Mouse (Mus musculus) adrenal gland, postnatal 25 days (tissue): Measurements from ENCODE around the gene Sap30. TPM values are rescaled to one million over a fixed set of nuclear protein-coding genes. Genes with fewer than 3 reads are reported as not detected.
"Not testable (repeated sequence)": the region's sequence is repeated elsewhere in the genome, so short reads cannot be mapped to it uniquely, and the experiment has no call there.

Source experiments
- DNase-seq: peaks from one replicate; pipeline ENCODE4 v3.0.0; 2021; ENCODE audit warnings: mixed read lengths
- total RNA-seq: library from RNA; stranded (reverse); gene quantifications from 2 replicates; pipeline ENCODE4 v1.2.3, GENCODE M21; 2021

Gene Sap30
- total RNA-seq, 1 experiment from 2014 or later, result 12.4 TPM

DNA sequence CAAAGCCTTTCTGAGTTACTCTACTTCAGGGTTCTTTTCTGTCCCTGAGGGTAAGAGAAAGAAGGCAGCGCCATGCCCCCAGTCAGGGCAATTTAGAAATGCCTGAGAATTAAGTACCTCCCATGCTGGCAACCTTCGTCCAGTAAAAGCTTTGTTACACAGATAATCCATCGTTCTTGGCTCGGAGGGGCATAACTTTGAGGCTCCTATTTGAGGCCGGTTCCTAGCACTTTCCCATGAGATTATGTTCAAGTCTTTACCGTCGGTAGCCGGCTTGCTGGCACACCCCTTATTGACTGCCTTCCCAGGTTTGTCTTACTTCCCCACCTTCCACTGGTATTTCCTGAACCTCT, 10.8 kb upstream of the Sap30 start:
- DNase-seq, result no peak

DNA sequence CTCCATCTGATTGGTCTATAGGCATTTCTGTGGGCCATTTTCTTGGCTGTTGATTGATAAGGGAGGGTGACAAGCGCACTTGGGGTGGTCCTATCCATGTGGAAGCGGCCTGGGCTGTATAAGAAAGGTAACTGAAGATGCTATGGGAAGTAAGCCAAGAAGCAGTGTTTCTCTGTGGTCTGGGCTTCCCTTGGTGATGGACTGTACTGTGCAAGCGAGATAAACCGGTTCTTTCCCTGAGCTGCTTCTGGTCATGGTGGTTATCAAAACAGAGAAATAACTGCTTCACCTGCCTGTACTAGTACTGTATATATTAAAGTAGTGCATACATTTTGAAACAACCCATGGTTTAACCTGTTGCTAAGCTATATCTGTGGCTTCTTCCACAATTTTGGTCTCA, 4.2 kb upstream of the Sap30 start:
- no peak for DNase-seq

DNA sequence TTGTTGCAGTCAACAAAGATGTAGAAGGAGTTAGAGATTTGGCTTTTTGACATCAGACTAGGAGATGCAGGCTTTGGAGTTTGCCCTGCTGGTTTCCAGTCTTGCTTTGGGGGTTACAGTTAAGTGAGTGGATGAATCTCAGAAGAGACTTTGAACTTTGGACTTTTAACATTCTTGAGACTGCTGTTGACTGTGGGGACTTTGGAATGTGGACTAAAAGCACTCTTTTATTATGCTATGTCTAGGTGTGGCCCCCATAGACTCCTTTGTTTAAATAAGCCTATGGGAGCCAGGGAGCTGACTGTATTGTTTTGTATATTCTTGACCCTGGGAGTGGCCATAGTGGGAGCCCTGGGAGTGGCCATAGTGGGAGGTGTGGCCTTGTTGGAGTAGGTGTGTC, 2.2 kb upstream of the Sap30 start:
- no peak for DNase-seq

DNA sequence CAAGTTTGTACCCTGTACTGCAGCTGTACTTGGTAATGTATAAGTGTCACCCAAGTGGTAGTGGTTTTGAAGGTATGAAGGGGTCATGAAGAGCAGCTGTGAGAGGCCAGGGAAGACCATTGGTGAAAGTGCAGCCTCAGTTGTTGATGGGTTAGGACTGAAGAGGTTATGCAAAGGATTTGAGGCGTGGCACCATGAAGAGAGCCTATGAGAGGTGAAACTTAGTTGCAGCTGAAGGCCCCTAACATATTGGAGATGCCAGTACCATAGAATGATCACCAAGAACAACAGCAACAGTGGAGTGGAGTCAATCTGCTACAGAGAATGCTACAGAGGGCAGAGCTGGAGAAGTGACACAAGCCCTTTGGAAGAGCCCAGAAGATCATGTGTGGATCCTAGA, 1.7 kb upstream of the Sap30 start:
- DNase-seq, result no peak

DNA sequence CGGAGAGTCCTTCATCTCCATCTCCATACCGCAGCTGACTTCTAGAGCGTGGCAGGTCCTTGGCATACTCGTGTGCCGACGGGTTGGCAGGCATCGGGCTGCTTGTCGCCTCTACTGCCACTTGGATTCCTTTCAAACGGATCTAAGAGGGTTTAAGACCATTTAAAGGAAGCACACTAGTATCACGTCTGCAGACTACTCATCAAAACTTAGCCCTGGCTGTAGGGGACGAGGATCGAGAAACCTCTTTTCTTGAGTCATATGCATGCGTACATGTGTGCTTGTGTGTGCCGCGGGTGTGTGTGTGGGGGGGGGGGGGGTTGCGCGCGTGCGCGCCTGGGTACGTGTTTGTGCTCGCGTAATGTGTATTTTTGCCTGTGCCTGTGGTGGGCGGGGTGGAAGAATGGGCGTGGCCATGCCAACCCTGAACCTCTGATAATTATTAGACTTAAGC, 679 bp upstream of the Sap30 start:
- peak; percentile 65 for DNase-seq

DNA sequence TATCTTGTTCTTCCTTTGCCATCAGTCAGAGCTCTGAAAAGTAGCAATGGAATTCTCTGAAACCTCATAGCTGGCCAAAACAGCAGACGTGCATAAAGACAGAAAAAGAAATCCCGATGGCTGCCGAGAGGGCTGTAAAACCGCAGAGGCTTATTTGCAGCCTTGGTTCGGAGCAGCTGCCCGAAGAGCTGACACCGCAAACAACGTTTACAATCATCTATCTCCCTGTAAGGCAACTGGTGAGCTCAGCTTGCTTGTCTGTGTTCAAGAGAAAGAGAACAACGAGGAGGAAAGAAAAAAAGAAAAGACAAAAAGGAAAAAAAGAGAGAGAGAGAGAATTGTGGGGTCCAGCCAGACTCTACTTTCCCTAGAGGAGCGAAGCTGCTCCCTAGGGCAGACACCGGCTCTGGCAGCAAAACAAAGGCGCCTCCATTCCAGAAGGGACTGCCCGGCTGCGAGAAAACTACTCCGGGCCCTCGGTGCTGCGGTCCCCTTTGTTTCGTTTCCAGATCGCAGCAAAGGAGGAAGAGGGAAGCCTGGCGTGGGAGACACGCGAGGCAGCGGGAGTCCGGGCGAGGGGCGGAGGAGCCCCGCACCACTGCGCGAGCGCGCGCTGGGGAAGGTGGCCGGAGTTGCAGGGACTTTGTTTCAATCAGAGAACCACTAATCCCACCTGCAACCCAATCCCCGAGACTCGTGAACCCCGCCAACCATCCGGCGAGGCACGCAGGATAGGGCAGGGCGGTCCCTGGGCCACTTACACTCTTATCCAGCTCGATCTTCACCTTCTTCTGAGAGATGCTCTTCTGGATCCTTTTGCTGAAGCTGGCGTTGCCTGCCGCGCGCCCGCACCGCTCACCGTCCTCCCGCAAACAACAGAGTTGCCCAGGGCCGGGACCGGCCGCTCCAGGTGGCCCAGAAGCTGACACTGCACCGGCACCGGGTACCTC, 894 bp downstream of the Sap30 start:
- peak; percentile 46 for DNase-seq

DNA sequence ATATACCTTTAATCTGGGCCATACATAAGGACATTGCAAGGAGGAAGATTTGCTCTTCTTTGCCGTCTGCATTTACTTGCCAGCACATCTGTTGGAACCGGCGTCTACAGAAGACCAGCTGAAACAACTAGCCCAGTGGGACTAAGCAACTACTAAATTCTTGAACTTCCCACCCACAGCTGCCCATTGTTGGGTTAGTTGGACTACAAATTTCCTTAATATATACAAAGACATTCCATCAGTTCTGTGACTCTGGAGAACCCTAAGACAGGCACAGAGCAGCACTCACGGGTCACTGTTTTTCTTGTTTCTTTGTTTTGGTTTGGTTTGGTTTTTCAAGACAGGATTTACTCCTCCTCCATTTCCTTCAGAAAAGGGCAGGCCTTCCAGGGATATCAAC, 7.1 kb downstream of the Sap30 start:
- no peak for DNase-seq

DNA sequence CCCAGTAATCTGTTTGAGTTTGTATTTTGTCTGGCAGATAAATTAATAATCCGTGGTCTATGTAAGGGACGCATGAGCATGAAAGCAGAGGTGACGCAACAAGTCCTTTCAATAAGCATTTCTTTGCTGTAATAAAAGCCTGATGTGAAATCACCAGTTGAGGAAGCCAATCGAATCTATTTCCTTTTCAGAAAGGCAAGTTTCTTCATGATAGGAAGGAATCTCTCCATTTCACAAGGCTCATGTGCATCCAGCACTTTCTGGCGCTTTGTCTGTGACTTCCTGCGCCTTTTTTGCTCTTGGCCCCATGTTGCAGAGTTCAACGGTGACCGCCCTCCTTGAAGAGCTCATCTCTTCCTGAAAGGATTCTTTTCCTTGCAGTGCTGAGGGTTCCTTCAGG, 8.0 kb downstream of the Sap30 start:
- DNase-seq, result no peak

DNA sequence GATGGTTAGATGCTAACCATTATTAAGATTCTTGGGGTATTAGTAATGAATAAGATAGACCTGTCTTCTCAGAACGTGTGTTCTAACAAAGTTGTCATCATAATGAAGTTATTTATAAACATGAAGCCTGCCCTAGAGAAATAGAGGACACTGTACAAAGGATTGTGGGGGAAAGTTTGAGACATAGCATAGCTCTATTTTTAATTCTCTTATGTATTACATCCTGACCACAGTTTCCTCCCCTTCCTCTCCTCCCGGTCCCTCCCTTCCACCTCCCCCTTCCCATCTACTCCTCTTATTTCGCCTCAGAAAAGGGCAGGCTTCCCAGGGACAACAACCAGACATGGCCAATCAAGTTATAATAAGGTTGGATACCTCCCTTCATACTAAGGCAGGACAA, 9.3 kb downstream of the Sap30 start:
- DNase-seq, result no peak

DNA sequence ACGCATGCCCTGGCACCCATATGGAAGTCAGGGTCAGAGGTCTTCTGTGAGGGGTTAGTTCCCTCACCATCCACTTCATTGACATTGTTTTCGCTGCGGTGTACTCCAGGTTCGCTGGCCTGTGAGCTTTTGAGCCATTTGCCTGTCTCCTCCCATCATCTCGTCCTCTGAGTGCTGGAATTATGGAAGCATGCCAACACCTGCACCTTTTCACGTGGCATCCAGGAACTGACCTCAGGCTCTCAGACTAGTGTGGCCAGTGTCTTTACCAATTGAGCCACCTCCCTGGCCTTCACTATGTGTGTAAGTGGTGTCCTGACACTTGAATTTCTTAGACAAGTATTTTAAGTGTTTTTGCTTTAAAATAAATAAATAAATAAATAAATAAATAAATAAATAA, 13.9 kb downstream of the Sap30 start:
- DNase-seq, result no peak

DNA sequence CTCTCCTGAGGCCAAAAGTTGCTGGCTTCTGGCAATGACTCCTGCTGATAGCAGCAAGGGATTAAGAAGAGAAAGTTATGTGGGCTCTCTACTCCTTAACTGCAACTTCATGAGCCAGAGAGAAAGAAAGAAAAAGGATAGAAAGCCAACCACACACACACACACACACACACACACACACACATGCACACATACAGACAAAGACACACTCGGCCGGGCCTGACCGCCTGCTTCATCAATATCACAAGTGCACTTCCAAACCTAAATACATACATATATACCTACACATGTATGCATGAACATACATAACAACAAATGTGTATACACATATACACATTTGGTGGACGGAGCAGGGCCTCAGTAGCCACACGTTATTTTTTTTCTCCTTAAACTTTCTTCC, 16.8 kb downstream of the Sap30 start:
- DNase-seq, result no peak

DNA sequence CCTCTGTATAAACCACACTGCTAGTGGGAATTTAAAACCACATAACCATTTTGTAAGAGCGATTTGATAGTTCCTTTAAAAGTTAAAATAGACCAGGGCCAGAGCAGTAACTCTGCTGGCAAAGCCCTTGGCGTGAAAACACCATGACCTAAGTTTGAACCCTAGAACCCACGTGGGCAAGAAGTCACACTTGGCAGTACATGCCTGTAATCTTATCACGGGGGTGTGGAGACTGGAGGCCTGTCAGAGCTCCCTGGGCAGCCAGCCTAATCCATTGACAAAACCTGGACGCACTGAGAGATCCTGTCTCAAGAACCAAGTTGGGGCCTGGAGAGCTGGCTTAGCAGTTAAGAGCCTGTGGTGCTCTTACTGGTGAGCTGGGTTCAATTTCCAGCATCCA, 19.0 kb downstream of the Sap30 start:
- DNase-seq, result peak; percentile 62

DNA sequence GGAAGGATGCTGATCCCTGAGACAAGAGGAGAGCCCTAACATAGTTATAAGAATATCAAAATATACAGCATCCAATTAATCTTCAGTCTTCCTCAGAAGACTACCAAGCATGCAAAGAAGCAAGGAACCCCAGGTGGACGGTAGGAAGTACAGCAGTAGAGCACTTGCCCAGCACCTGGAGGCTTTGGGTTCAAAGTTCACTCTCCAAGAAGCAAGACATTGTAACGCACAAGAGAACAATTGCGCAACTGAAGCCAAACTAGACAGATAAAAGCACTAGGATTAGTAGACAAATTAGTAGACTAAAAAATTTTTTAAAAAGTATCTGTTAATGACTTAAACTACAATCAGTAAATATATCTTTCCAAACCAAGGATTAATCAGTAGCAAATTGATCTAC, 23.9 kb downstream of the Sap30 start:
- DNase-seq, result no peak

DNA sequence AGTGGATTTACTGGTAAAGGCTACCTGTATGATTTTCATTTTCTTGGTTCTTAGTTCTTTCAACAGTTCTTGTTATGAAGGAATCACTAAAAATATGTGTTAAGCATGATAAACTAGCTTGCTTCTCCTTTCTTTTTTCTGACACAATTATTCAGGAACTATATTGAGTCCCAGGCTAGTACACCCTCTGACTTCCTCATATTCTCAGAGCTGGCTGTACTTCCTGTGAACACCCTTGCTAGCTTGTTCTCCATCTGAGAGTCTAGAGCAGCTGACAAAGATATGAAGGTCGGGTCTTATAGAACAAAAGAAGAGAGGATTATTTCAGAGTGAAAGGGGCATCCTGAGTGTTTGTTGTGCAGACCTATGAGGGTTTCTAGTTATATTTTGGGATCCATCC, 24.8 kb downstream of the Sap30 start:
- no peak for DNase-seq

DNA sequence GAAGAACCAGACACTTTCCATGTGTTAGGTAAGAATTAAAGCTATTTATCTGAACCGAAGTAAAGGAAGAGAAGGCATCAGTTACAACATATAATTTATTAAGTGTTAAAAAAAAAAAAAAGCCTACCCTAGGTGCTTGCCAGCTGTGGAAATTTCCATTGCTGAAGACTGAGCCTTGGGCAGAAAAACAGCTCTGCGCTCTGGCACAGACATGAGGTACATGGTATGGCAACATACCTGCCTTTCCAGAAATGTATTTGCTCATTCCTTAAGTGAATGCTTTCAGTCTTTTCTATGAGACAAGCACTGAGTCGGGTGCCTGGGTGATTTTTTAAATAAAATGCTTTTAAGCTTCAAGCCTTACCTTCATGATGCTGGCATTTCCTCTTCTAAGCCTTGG, 29.7 kb downstream of the Sap30 start:
- no peak for DNase-seq

DNA sequence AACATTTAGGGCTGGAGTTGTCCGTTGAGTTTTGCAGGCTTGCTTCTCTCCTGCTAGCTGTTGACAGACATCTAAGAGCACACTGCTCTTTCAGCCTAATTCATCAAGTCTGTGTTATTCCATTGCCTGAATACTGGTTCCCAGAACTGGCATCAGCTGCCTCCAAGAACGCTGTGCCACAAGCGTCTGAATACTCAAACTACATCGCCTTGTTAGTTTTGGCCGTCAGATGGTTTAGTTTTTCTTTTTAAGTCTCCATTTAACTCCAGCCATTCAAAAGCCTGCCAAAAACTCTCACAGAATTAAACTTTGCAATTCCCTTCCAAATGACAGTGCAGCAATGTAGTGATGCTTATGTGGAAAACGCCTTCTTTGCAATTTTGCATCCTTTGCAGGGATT, 30.5 kb downstream of the Sap30 start:
- DNase-seq, result no peak

DNA sequence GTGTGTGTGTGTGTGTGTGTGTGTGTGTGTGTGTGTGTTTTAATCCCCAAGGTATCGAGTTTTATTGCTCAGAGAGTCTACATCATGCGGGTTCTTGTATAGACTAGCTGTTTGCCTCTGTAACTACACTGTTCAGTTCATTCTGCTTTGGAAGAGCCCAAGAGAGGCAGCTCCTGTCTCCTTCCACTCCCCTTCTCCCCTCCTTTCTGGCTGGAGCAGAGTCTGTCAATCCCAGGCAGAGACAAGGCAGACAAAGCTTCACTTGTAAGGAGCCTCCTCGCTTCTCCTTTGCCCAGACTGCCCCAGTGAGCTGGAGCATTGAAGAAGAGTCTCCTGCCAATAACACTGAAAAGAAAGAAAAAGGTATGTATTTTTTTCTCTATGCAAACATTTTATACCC, 31.9 kb downstream of the Sap30 start, which contains the start of gene Scrg1:
Gene Scrg1 (plus strand): TSS at position 159 of the 400 bp plus-strand sequence.
- no peak for DNase-seq

DNA sequence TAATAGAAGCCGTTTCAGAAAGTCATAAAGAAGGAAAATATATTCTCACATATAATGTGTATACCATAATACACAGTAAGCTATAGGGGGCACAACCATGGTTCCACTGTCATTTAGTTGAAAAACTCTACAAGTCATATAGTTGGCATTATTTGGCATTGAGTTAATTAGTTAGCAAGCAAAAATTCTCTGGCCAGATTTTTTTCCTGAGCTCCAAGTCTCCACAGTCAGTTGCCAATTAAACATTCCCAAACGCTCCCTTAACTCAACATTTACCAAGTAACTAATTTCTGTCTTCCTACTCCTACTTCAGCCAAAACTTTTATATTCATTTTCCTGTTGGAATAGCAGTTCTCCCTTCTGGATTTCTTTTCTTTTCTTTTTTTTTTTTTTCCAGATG, 34.3 kb downstream of the Sap30 start:
- no peak for DNase-seq

DNA sequence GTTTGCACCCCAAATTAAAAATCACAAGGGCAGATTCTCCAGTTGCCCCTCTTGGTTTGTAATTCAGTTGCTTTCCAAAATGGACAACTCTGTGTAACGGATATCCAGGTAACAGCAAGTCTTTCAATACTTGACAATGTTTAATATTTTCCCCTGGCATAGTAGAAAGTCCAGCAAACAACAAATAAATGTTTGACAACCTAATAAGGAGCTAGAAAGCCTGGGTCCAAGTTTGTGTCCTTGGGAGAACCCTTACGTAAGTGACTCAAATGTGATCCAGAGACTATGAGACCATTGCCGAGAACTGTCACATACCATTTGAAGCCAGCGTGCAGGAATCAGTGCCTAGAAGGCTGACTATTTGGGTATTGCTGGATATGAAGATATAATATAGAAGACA, 35.8 kb downstream of the Sap30 start:
- no peak for DNase-seq

DNA sequence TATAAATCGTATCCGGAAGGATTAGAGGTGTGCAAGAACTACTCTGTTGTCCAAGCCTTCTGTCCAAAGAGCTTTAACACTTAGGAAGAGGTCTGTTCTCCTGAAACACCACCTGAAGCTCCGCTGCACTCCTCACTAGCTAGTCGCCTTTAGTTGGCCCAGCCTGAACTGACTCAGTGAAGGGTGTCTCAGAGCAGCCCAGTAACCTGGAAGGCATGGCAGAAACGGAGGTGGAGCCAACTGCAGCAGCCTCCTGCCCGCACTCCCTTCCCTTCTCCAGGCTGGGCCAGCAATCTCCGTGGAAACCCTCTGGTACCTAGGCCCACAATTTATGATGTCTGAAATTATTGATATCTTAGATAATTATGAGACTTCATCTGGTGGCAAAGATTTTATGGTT, 36.9 kb downstream of the Sap30 start:
- no peak for DNase-seq

DNA sequence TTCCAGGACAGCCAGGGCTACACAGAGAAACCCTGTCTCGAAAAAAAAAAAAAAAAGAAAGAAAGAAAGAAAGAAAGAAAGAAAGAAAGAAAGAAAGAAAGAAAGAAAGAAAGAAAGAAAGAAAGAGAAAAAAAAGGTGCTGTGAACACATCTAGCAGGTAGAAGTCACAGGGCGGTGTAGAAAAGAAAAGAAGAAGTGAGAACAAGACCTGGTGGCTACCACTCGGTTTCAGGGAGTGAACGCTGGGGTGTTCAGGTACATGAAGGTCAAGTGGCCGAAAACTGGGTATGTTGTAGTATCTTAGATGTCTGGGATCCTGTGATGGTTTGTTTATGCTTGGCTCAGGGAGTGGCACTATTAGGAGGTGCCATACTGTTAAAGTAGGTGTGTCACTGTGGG, 41.8 kb downstream of the Sap30 start:
- DNase-seq, result not testable (repeated sequence)

DNA sequence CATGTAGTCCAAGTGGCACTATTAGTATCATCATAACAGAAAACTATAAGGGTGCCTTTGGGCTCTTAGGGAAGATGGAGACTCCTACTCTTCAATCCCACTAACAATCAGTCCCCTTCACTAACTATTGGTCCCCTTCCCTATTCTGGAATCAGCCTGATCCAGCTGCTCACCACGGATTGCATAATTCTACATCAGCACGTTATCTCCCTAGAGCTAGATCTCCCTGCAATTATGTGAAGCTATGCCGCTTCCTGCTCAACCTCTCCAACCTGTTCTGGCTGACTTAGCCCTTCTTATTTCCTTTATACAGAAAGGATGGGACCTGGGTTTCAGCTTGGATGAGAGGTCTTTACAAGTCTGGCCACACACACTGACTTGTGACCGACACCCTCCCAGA, 44.4 kb downstream of the Sap30 start:
- no peak for DNase-seq

DNA sequence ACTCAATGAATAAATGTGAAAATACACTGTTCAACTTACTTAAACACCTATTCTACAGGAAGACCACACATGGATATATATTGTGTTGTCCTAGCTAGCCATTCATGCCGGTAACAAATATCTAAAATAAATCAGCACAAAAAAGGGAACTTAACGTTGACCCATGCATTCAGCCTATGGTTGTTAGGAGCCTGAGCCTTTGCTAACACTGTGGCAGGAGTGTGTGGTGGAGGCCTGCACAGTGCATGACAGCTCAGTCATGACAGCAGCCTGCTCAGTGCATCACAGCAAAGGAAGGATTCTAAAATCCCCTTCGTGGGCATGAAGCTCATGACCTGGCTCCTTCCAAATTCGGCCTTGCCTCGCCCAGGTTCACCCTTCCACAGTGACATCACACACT, 46.1 kb downstream of the Sap30 start:
- DNase-seq, result no peak

DNA sequence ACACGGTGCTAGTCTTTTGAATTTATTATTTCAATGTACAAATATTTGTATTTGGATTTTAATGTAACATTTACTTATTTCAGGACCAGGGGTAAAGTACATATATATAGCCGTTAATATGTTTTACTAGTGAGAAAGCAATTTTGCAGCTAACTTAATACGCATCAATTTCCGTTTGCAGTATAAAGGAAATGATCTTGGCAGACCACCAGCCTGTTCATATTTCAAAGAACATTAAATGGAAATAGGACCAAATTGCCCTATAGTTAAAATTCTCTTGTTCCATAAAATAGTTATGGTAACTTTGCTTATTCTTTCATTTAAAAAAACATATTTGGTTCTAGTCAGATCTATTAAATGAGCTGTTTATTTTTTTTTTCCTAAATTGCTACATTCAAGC, 46.5 kb downstream of the Sap30 start:
- DNase-seq, result no peak

DNA sequence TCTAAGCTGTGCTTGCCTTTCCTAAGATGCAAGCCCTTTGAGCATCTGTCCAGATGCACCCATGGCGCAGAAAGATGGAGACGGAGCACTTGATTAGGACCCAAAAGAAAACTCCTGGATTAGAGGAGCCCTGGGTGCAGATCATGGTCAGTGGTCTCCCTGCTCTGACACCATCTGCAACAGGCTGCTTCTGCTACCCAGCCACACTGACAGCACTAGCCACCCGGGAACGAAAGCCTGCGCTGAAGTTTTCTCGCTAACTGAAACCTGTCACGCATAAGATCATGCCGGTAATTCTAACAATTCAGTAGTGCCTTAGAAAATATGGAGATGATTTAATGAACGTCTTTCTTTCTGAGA, 51.2 kb downstream of the Sap30 start:
- DNase-seq, result no peak
